Mouse (Mus musculus): ENCODE results near the gene Mboat2. TPM values are rescaled to one million over a fixed set of nuclear protein-coding genes. Genes with fewer than 3 reads are reported as not detected.

Gene Mboat2
- total RNA-seq, 2 experiments from 2014 or later, result 55.7 to 57.8 TPM

DNA sequence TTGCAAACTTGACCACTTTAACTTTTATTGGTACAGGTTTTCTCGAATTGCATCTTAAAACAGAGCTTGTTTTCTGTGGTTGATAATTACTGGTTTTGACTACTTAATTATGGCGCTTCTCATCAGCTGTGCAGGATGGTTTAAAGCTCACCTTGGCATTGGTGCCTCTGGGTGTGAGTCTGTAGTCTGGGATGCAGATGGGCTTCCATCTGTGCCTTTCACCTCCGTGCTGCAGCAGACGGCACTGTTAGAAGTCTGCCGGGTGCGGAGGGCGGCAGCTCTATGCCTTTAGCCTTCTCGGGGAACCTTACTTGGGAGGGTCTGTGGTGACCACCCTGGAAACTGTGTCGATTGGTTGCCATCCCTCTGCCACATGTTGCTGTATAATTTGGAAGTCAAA is 29.8 kb downstream of the Mboat2 start:
- DNase-seq (ENCODE audit: low spot score in 2 of 2), result no peak

DNA sequence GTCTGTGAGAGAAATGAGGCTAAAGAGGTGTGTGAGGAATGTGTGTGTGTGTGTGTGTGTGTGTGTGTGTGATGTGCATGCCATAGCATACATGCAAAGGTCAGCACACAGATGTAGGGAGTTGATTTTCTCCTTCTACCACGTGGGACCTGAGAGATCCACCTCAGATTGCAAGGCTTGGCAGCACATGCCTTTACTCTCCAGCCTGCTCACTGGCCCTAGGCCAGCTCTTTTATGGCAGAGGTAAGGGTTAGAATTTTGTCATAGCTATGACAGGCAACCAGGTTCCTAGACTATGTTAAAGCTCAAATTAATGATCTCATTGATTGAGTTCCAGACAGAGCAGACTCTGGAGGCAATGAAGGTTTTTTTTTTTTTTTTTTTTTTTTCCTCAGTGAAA is 33.1 kb downstream of the Mboat2 start:
- no peak for DNase-seq (ENCODE audit: low spot score in 2 of 2)

- DNase-seq (ENCODE audit: low spot score in 2 of 2), result no peak
Measured at GRCm38 (mm10) chr12:24866645-24867044, 36.0 kb downstream of the Mboat2 start.

GRCm38 (mm10) chr12:24868694-24869093 is 38.0 kb downstream of the Mboat2 start:
- DNase-seq (ENCODE audit: low spot score in 2 of 2), result no peak

GRCm38 (mm10) chr12:24869231-24869630 is 38.6 kb downstream of the Mboat2 start:
- no peak for DNase-seq (ENCODE audit: low spot score in 2 of 2)

DNA sequence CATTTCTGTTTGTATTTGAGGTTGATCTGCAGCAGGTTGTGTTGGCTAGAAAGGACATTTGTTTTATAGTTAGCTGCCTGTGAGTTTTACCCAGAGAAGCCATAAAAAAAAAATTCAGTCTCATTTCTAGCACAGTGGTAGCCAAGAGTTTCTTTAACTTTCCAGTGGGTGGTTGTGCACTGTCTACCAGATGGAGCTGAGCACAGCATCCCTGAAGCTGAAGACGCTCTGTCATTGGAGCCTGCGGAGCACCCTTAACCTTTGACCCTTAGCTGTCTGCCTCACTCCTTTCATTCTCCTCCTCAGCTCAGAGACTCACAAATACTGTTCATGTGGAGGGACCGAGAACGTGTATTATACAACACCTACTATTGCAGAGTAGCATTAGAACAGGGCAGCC is 40.2 kb downstream of the Mboat2 start:
- DNase-seq (ENCODE audit: low spot score in 2 of 2), result no peak

DNA sequence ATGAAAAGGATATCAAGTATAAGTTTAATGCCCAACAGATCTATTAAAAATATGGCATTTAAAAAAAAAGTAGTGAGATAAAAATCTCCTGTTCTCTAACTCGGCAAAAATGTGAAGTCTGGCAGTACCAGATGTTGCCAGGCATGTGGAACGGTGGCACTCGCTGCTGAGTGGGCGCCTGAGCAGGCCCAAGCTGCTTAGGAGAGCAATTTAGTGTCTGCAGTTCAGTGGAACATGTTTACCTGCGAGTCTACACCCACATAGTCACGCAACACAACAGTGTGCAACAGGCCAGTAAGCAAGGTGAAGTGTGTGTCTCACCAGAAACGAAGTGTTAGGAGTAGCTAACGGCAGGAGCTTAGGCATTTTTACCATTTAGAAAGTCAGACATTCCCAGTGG is 41.6 kb downstream of the Mboat2 start:
- DNase-seq (ENCODE audit: low spot score in 2 of 2), result no peak

- no peak for DNase-seq (ENCODE audit: low spot score in 2 of 2)
Measured at GRCm38 (mm10) chr12:24872689-24873088, 42.0 kb downstream of the Mboat2 start.

DNA sequence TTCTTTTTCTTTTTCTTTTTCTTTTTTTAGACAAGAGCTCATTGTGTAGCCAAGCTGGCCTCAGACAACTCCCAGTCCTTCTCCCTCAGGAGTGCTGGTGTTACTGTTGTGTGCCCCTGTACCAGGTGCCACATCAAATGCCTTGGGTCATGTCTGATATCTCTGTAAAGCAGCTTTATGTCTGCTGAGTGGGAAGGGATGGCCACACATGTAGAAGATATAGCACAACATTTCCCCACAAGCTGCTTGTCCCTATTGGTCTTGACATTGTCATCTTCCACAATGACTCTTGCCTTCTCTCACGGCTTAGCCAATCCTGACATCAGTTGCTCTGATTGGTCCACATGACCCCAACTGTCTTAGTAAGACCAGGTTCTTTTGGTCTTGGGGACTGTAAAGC is 45.2 kb downstream of the Mboat2 start:
- DNase-seq (ENCODE audit: low spot score in 2 of 2), result no peak

DNA sequence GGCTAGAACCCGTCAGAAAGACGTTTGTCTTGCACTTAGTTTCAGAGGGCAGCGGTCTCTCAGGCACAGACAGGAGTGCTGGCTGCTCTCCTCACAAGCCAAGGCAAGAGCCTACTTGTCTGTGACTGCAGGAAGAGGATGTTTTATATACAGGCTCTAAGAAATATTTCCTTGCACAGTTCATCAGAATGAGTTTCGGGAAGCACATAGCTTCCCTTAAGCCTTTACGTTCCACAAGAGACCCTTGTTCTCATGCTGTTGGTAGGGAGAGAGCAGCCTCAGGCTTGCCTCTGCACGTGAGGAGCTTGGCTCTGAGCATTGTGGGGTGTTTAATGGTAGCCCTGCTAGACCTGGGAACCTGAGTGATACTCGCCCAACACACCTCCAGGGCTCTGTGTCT is 46.6 kb downstream of the Mboat2 start:
- DNase-seq (ENCODE audit: low spot score in 2 of 2), result no peak

GRCm38 (mm10) chr12:24878090-24878489 is 47.4 kb downstream of the Mboat2 start:
- DNase-seq (ENCODE audit: low spot score in 2 of 2), result no peak

DNA sequence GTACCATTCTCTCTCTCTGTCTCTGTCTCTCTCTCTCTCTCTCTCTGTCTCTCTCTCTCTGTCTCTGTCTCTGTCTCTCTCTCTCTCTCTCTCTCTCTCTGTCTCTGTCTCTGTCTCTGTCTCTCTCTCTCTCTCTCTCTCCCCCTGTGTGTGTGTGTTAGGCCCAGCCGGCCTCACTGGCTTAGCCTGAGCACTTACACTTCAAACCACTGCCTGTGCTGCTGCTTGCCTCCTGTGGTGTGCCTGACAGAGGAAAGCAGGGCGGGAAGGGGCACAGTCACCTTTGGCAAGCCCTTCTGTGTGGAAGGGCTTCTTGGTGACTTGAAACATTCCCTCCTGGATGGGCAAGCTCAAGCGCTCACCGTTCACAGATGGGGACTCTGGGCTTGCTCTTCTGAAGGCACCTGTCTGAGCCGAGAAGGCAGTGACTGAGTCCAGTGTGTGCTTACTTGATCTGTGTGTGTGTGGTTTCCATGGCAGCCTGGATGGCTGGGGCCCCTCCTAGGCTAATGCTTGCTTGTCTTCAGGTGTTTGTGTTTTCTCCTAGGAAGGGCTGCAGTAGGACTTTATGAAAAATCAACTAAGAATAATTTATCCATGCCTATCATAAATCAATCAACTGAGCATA is 48.2 kb downstream of the Mboat2 start:
- DNase-seq (ENCODE audit: low spot score in 2 of 2), result no peak

- no peak for DNase-seq (ENCODE audit: low spot score in 2 of 2)
Measured at GRCm38 (mm10) chr12:24879613-24880029, 48.9 kb downstream of the Mboat2 start.

- no peak for DNase-seq (ENCODE audit: low spot score in 2 of 2)
Measured at GRCm38 (mm10) chr12:24883279-24883678, 52.6 kb downstream of the Mboat2 start.

DNA sequence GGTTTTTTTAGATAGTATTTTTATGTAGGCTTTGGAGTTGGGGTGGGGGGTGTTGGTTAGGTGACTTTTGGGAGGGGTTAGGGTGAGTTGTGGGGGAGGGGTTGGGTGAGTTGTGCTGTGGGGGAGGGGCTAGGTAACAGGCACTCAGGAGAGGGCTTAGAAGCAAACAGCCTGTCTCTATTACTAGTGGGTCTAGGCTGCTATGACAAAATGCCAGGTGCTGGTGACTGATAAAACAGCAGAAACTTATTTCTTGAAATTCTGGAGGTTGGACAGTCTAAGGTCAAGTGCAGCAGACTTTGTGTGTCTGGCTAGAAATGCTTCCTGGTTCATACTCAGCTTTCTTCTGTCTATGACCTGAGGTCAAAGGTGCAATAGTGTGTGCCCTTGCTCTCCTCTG is 56.1 kb downstream of the Mboat2 start:
- no peak for DNase-seq (ENCODE audit: low spot score in 2 of 2)

GRCm38 (mm10) chr12:24889371-24890051 is 58.8 kb downstream of the Mboat2 start:
- DNase-seq (ENCODE audit: low spot score in 2 of 2), result no peak

DNA sequence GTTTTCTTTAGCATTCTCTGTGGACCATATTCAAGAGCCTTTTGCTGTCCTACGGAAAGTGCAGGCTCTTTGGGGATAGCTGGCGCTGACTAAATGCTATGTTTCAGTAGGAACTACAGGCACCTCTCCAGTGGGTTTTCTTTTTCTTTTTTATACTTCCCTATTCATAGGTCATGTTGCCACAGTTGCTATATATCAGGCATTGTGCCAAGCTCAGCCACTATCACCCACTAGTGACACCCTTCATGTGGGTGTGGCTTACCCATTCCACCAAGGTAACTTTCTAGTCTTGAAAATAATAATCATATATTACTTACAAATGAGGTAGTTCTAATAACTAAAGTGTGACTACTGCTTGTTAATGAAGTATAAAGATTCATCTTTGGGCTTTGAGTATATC is 59.5 kb downstream of the Mboat2 start:
- DNase-seq (ENCODE audit: low spot score in 2 of 2), result no peak

DNA sequence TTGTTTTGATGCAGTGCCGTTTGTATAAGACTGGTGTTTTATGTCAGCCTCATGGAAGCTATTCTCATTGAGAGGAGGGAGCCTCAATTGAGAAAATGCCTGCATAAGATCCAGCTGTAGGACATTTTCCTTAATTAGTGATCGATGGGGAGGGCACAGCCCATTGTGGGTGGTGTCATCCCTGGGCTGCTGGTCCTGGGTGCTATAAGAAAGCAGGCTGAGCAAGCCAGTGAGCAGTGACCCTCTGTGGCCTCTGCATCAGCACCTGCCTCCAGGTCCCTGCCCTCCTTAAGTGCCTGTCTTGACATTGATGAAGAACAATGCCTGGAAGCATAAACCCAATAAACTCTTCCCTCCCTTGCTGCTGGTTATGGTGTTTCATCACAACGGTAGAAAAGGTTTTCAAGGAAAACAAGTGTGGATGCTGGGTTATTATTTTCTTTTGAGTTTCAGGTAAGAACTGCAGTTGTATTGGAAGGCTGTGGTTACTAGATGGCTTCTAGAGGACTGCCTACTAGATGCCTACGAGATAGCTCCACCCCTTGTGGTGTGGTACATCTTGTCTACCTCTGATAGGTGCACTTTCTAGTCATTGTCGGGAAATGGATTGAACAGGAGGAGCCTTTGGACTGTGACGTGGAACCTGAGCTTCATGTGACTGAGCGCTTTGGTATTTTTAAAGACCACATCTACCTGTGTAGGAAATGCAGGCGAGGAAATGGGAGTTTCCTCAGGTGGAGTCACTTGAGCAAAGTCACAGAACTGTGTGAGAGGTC is 60.2 kb downstream of the Mboat2 start:
- DNase-seq (ENCODE audit: low spot score in 2 of 2), result no peak

GRCm38 (mm10) chr12:24892536-24892935 is 61.9 kb downstream of the Mboat2 start:
- no peak for DNase-seq (ENCODE audit: low spot score in 2 of 2)

DNA sequence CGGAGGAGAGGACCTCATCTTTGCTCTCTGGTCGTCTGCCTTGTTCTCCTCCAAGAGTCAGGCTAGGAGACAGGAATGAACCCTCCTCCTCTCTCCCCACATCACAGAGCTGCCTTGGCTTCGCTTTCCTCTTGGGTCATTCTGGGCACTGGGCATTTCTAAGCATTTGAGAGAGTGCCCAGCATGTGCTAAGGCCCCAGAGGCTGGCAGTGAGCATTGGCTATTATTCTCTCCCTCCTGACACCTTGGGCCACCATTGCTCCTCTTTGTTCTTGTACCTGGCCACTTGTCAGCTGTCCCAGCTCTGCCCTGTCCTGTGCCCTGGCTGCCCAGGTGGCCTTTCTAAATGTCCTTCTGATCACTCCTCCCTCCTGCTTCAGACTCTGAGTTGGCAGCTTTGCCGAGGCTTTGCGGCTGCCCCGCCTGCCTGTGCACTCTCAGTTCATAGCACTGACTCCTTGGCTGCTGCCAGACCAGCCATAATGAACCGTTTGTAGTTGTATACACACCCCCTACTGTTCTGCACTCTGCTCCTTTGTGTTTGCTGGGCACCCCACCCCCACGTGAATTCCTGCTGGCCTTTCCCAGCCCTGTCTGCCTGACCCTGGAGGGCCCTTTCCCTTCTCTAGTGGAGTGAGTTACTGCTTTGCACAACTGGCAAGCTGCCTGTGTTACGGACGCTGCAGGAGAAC is 63.2 kb downstream of the Mboat2 start:
- DNase-seq (ENCODE audit: low spot score in 2 of 2), result peak; percentile 35 to 54

- DNase-seq (ENCODE audit: low spot score in 2 of 2), result no peak
Measured at GRCm38 (mm10) chr12:24895352-24895751, 64.7 kb downstream of the Mboat2 start.

DNA sequence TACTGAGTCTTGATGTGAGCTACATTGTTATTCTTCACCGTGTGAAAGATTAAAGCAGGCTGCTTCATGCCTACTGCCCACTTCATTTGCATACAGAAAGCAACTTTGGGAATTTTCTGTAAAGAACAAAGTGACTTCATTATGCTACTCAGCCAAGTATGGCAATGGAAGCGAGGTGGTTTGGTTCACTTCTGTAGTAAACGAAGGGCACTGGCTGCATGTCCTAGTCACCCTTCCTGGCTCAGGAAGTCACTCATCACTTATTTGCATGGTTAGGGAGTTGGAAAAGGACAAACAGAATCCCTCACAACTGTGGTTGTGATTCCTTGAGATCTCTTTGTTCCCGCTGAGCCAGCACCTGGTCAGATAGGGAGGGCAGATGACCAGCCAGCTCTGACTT is 66.7 kb downstream of the Mboat2 start:
- no peak for DNase-seq (ENCODE audit: low spot score in 2 of 2)
